Mouse (Mus musculus): ENCODE data around the gene Nptx1.

Gene Nptx1

GRCm38 (mm10) chr11:119550546-119551335, 3.2 kb upstream of the Nptx1 start:
- no peak for DNase-seq

- no peak for DNase-seq
These were observed 1.8 kb upstream of the Nptx1 start for GRCm38 (mm10) chr11:119549371-119549811.

DNA sequence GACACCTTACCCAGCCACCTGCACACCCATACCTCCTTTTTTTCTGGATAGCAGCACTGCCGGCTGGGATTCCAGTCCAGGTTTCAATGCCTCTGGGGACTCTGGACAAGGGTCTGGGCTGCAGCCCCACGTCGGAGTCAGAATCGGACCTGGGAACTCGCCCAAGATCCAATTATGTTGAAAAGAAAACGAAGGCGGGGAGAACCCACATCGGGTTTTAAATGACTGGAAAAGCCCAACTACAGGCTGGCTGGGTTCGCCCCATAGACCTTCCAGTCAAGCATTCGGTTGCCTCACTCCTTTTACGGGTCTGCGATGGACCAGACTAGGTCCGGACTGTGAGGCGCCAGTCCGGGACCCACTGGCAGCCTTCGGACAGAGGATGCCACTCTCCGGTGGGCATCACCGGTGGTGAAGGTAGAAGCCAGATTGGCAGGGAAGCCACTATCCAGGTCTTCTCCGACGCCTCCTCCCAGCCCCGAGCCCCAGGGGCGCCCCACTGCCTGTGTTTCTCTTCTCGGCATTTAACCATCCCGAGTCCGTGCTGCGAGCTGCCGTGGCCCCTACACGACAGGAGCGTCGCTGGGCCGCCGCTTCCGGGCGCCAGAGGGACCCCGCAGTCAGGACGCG, 1.3 kb upstream of the Nptx1 start:
- DNase-seq, result peak; percentile 42

GRCm38 (mm10) chr11:119547951-119548591, 518 bp upstream of the Nptx1 start:
- peak; percentile 52 for DNase-seq

GRCm38 (mm10) chr11:119546496-119547182, 914 bp downstream of the Nptx1 start:
- peak; percentile 26 for DNase-seq

GRCm38 (mm10) chr11:119545741-119546495, 1.6 kb downstream of the Nptx1 start:
- DNase-seq, result peak; percentile 63

DNA sequence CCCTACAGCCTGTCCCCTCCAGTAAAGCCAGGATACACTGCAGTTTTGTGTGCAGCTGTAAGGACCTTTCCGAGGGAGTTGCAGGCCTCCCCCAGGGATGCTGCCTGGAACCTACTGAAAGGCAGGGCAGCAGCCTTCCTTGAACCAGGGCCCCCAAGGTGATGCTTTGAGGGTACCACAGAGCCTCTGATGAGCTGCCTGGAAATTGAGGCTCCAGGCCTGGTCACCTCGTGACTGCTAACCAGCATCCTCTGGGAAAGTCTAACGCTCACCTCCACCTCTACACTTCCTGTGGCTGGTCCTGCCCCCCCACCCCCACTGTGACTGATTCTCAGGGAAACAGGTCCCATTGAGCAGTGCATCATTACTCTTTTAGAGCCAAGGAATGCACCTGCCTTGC, 2.3 kb downstream of the Nptx1 start:
- no peak for DNase-seq

- DNase-seq, result no peak
These were observed 2.9 kb downstream of the Nptx1 start for GRCm38 (mm10) chr11:119544518-119545105.

GRCm38 (mm10) chr11:119543816-119544517, 3.6 kb downstream of the Nptx1 start:
- no peak for DNase-seq

DNA sequence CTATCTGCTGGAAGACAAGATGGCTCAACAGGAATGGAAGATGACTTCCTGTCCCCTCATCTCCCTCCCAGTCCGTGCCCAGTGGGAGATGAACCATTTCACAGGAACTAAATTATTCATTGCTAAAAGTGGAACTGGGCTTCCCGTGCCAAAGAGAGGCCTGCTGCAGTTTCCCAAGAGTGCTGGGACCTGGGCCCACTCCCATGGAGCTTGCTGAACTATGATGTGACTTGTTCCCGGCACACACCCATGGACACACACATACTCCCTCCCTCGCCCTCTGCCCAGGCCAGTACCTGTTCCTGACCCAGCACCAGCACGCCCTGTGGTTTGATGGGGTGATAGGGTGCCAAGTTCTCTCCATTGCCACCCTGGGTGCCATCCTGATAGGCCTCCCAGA, 4.7 kb downstream of the Nptx1 start:
- DNase-seq, result no peak

DNA sequence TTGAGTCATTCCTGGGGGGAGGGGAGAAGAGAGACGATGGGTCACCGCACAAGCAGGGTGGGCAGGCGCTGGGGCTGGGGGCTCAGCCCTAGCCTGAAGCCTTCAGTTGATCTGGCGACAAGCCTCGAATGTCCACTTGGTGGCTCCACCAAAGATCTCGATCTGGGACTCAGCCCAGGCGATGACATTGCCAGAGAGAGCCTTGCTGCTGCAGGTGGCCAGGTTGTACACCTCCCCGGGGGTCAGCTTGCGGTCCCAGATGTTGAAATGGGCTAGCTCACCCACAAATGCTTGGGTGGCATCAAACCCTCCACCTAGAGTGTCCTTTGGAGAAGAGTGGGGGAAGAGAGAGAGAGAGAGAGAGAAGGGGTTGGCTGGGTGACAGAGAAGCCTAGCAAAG, 5.2 kb downstream of the Nptx1 start:
- no peak for DNase-seq

GRCm38 (mm10) chr11:119541082-119541481, 6.5 kb downstream of the Nptx1 start:
- no peak for DNase-seq

GRCm38 (mm10) chr11:119540560-119540959, 7.0 kb downstream of the Nptx1 start:
- DNase-seq, result no peak

GRCm38 (mm10) chr11:119539944-119540343, 7.6 kb downstream of the Nptx1 start:
- peak; percentile 59 for DNase-seq

- no peak for DNase-seq
These were observed 13.8 kb downstream of the Nptx1 start for GRCm38 (mm10) chr11:119533745-119534144.

DNA sequence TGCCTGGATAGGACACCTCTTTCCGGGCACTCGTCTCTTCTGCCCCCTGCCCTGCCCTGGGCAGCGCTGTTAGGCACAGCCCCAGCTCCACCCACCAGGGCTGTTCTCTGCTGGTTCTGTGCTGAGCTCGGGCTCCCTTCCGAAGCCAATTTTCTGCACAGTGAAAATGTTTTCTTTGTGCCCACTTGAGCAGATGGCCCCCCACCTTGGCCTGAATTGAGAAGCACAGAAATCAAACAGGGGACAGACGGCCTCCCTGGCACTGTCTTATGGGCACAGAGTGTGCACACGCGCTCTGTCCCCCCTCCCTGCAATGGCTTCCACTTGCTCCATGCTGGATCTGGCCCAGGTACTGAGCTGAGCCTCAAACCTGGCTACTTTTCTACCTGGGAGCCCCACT, 15.1 kb downstream of the Nptx1 start:
- DNase-seq, result no peak

DNA sequence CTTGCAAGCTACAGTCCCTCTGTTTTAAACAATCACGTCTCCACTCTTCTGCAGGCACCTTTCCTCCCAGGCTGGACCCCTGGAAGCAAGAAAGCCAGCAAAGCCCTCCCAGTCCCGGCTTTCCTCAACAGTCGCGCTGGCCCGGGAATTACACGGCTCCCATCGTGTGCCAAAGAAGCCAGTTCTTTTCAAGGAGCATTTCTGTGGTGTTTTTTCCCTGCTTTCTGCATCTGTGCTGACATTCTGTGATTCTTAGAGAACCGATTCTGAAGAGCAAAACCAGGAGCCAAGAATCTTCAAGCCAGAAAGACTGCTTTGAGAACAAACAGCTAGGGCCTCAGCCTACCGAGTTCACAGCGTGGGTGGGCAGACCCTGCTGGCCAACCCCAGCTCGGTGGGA, 18.6 kb downstream of the Nptx1 start:
- DNase-seq, result no peak

GRCm38 (mm10) chr11:119526068-119526966, 21.2 kb downstream of the Nptx1 start:
- no peak for DNase-seq

DNA sequence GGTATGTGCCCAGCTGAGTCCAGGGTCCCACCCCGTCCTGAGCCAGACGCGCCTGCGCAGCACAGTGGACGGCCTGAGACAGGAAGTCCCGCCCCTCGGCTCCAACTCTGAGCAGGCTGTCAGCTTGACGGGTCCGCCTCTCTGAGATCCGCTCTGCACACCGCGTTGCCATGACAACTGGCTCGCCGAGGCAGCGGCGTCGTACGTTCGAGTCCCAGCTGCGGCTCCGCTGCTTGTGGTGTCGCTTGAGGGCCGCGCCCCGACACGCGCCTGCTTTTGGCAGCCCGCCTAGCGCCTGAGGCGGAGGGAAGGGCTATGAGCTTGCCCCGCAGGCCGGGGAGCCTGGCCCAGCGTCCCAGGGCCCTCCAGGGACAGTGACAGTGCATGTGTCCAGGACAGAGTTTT, 23.0 kb downstream of the Nptx1 start:
- peak; percentile 97 for DNase-seq

DNA sequence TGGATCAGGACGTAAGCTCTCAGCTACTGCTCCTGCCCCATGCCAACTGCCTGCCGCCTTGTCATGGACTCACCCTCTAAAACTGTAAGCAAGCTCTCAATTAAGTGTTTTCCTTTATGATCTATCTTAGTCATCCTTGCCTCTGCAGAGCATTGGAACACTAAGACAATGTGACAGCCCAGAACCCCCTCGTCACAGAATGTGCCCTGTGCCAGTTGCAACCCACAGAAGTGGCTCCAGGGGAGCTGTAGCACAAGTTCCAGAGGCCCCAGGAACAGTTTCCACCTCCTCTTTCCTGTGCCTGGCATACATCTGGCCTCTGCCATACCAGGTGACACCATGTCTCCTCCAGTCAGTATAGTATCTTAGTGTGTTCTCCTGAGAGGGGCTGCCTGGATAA, 24.2 kb downstream of the Nptx1 start:
- DNase-seq, result no peak

Measured in embryo, embryonic 11 days (tissue).